ENCODE assay signal across 32 mouse cellular contexts in genomic region chrX:75844290-75844689, GRCm38 (mm10). TPM values are rescaled to one million over a fixed set of nuclear protein-coding genes. Genes with fewer than 3 reads are reported as not detected.
A peak's percentile ranks its signal among the peaks of the same experiment; 100 is the strongest.
DNase-seq lines count a peak whose midpoint lies in the region; ATAC-seq and TF ChIP-seq lines count a peak whose summit lies in the region.
"Had no signal": no experiment of that assay in that cellular context is flagged by ENCODE, and none has a peak within 500 bp of the region (broad histone marks: within the 10 kb centered on the region; RNA-seq: fewer than 3 reads in every experiment).

No protein-coding gene starts in this region.

- DNase-seq in liver, embryonic 11.5 days (ENCODE audit: low spot score): no peak
- DNase-seq in liver (no peak), MEL-GATA-1-ER (ENCODE audit: extremely low read depth, low read depth) (peak; percentile 88)
- no peak for DNase-seq in urinary bladder, adult 18-20 months (ENCODE audit: low spot score in 2 of 2)
- no peak for DNase-seq in heart, postnatal 4 days
- no peak for DNase-seq in kidney, adult 2 months
- DNase-seq: adrenal gland, postnatal 10 days; adrenal gland, postnatal 36 days; B cell, adult 2 months; cerebellum, adult 11-12 months; cerebellum, adult 8-10 months; cerebellum, postnatal 10 days; cerebellum, postnatal 36 days; embryo, embryonic 11 days; forebrain, postnatal 0 days; gastrocnemius, postnatal 10 days; heart, adult 2 months; heart, postnatal 14 days; kidney, adult 8-10 months had no signal

- no peaks in the 10 kb centered on the region for H3K27me3 ChIP-seq in liver, embryonic 11.5 days (replicated peaks; ENCODE audit: control insufficient read depth, insufficient read depth, low read length)
- H3K27me3 ChIP-seq in intestine, embryonic 16.5 days (replicated peaks; ENCODE audit: control insufficient read depth, insufficient read depth, low read length): no peaks in the 10 kb centered on the region
- H3K27me3 ChIP-seq in kidney, adult 2 months (replicated peaks; ENCODE audit: control insufficient read depth, insufficient read depth, low read length): no peaks in the 10 kb centered on the region
- H3K27me3 ChIP-seq: CH12.LX; embryonic facial prominence, embryonic 13.5 days; heart, embryonic 13.5 days; hindbrain, embryonic 12.5 days; hindbrain, embryonic 15.5 days had no signal

- no peak overlapping the region for H3K4me3 ChIP-seq in liver, embryonic 11.5 days (ENCODE audit: low read depth, low read length)
- no peak overlapping the region for H3K4me3 ChIP-seq in embryonic fibroblast, embryonic 13.5 days (ENCODE audit: insufficient read depth, low read length)
- H3K4me3 ChIP-seq in intestine, embryonic 16.5 days (ENCODE audit: low read length): no peak overlapping the region
- no peak overlapping the region for H3K4me3 ChIP-seq in kidney, adult 2 months (ENCODE audit: insufficient read depth, low read depth, low read length)
- H3K4me3 ChIP-seq: embryonic facial prominence, embryonic 10.5 days; embryonic facial prominence, embryonic 13.5 days; forebrain, embryonic 10.5 days; heart, adult 2 months; heart, embryonic 10.5 days; heart, embryonic 13.5 days; hindbrain, embryonic 12.5 days; hindbrain, embryonic 15.5 days had no signal

- no peaks in the 10 kb centered on the region for H3K36me3 ChIP-seq in liver, embryonic 11.5 days (ENCODE audit: control insufficient read depth, insufficient read depth, low read length)
- no peaks in the 10 kb centered on the region for H3K36me3 ChIP-seq in intestine, embryonic 16.5 days (ENCODE audit: control insufficient read depth, insufficient read depth, low read length)
- H3K36me3 ChIP-seq in kidney, adult 2 months (ENCODE audit: control insufficient read depth, insufficient read depth, low read length): no peaks in the 10 kb centered on the region
- H3K36me3 ChIP-seq: embryonic facial prominence, embryonic 10.5 days; embryonic facial prominence, embryonic 13.5 days; forebrain, embryonic 10.5 days; G1E; heart, embryonic 10.5 days; heart, embryonic 13.5 days; hindbrain, embryonic 12.5 days; hindbrain, embryonic 15.5 days had no signal

- 48% methylated on average over 4 of the region's 4 CpGs for WGBS in liver, embryonic 11.5 days
- WGBS in intestine, embryonic 16.5 days: 58% methylated on average over 4 of the region's 4 CpGs
- 79% methylated on average over 4 of the region's 4 CpGs for WGBS in kidney, adult 2 months

- H3K9ac ChIP-seq in liver, embryonic 11.5 days (ENCODE audit: low read depth, low read length): no peak overlapping the region
- H3K9ac ChIP-seq in intestine, embryonic 16.5 days (ENCODE audit: low read depth, low read length): no peak overlapping the region
- H3K9ac ChIP-seq: embryonic facial prominence, embryonic 13.5 days; forebrain, postnatal 0 days; heart, embryonic 13.5 days; hindbrain, embryonic 12.5 days; hindbrain, embryonic 15.5 days had no signal

- no peak; the same call in 1 of the 2 replicates for ATAC-seq in liver, embryonic 11.5 days (replicated peaks; ENCODE audit: low FRiP score)
- peak; percentile 81 for ATAC-seq in intestine, embryonic 16.5 days
- ATAC-seq: activated CD4-positive, CD25-positive, alpha-beta regulatory T cell, adult 4 months; forebrain, embryonic 14.5 days; forebrain, postnatal 0 days had no signal

- peak overlapping the region; percentile 12; the same call in 1 of the 2 replicates for H3K4me2 ChIP-seq in liver, embryonic 11.5 days
- H3K4me2 ChIP-seq in intestine, embryonic 16.5 days (ENCODE audit: low read depth, low read length): no peak overlapping the region
- H3K4me2 ChIP-seq: embryonic facial prominence, embryonic 13.5 days; heart, embryonic 13.5 days; hindbrain, embryonic 12.5 days; hindbrain, embryonic 15.5 days had no signal

- no peaks in the 10 kb centered on the region for H3K4me1 ChIP-seq in liver, embryonic 11.5 days (replicated peaks; ENCODE audit: control insufficient read depth, insufficient read depth, low read length)
- peaks cover 7% of the 10 kb centered on the region; the same call in 1 of the 2 replicates for H3K4me1 ChIP-seq in embryonic fibroblast, embryonic 13.5 days (ENCODE audit: control insufficient read depth, insufficient read depth, low read length)
- no peaks in the 10 kb centered on the region for H3K4me1 ChIP-seq in intestine, embryonic 16.5 days (ENCODE audit: control insufficient read depth, insufficient read depth, low read length)
- H3K4me1 ChIP-seq in kidney, adult 2 months (ENCODE audit: control insufficient read depth, insufficient read depth, low read length): peaks cover 3% of the 10 kb centered on the region; the same call in 1 of the 2 replicates
- H3K4me1 ChIP-seq: embryonic facial prominence, embryonic 10.5 days; forebrain, embryonic 10.5 days; heart, embryonic 10.5 days; hindbrain, embryonic 12.5 days; hindbrain, embryonic 15.5 days had no signal

- TF ChIP-seq CTCF in embryonic fibroblast, embryonic 13.5 days (IDR thresholded peaks at IDR 0.05; ENCODE audit: borderline replicate concordance, insufficient read depth, low read length): no peak
- no peak for TF ChIP-seq CTCF in kidney, adult 2 months (conservative IDR thresholded peaks at IDR 0.05; ENCODE audit: insufficient read depth, insufficient read length, low read depth, low read length)

- no peak for TF ChIP-seq POLR2A in embryonic fibroblast, embryonic 13.5 days (IDR thresholded peaks at IDR 0.05; ENCODE audit: low read depth, low read length)
- TF ChIP-seq POLR2A in kidney, adult 2 months (IDR thresholded peaks at IDR 0.05; ENCODE audit: low read depth, low read length): no peak

- no peaks in the 10 kb centered on the region for H3K9me3 ChIP-seq in liver, embryonic 11.5 days (ENCODE audit: control insufficient read depth, low read length)
- no peaks in the 10 kb centered on the region for H3K9me3 ChIP-seq in intestine, embryonic 16.5 days (ENCODE audit: control insufficient read depth, low read length)
- H3K9me3 ChIP-seq: embryonic facial prominence, embryonic 10.5 days; embryonic facial prominence, embryonic 13.5 days; forebrain, embryonic 10.5 days; G1E; heart, embryonic 10.5 days; heart, embryonic 13.5 days; hindbrain, embryonic 12.5 days; hindbrain, embryonic 15.5 days had no signal

- no peak overlapping the region for H3K27ac ChIP-seq in liver, embryonic 11.5 days (ENCODE audit: low read depth, low read length)
- peak overlapping the region; percentile 26; the same call in 1 of the 2 replicates for H3K27ac ChIP-seq in embryonic fibroblast, embryonic 13.5 days (ENCODE audit: insufficient read depth, low read length)
- H3K27ac ChIP-seq in intestine, embryonic 16.5 days (ENCODE audit: low read length): no peak overlapping the region
- H3K27ac ChIP-seq in kidney, adult 2 months (ENCODE audit: insufficient read depth, low read depth, low read length): no peak overlapping the region
- H3K27ac ChIP-seq: embryonic facial prominence, embryonic 10.5 days; embryonic facial prominence, embryonic 13.5 days; forebrain, embryonic 10.5 days; heart, embryonic 10.5 days; hindbrain, embryonic 12.5 days; hindbrain, embryonic 15.5 days had no signal

RNA-seq across cellular contexts. Expression of gene Pls3, which starts 30.7 kb away (rescaled TPM):
- 52.0 and 55.1 TPM in 2 replicates for polyA plus RNA-seq in liver, embryonic 11.5 days (2014; fragmentation: Nextera tagmentation; extraction: Ambion mirVana)
- polyA plus RNA-seq in embryonic fibroblast, embryonic 13.5 days (2011; ENCODE audit: insufficient read length, low read depth, missing spikeins): 326 and 437 TPM in 2 replicates
- polyA plus RNA-seq in intestine, embryonic 16.5 days (2015; fragmentation: Nextera tagmentation; extraction: Ambion mirVana): 55.4 and 56.9 TPM in 2 replicates
- total RNA-seq in heart, postnatal 4 days (2021): 10 to 100 TPM; 76.0 to 78.7 TPM
- 12.6 and 15.7 TPM in 2 replicates for polyA plus RNA-seq in kidney, adult 2 months (2012; rRNA removed)
- total RNA-seq: CH12.LX, G1E had no signal
- polyA plus RNA-seq: G1E had no signal
